Mouse (Mus musculus) MEL (cell line): ENCODE results near the gene Wasf2. TPM values are rescaled to one million over a fixed set of nuclear protein-coding genes. Genes with fewer than 3 reads are reported as not detected.
A peak's percentile ranks its signal among the peaks of the same experiment; 100 is the strongest.

Experiments used
- DNase-seq: peaks from one replicate; pipeline ENCODE4 v3.0.0; 2011; ENCODE audit warnings: low read depth, low spot score
- H3K27ac ChIP-seq: 2 replicates; pipeline ENCODE4 v1.5.1; 2012; ENCODE audit warnings: low read depth, mild to moderate bottlenecking, control low read depth, low read length, moderate library complexity; ENCODE audit not compliant: control insufficient read depth
- H3K27me3 ChIP-seq, 2 experiments: fragments of 150-350 bp in 1 of 2; sonication (generic) in 1 of 2; 2 replicates each; pipeline ENCODE4 v1.6.1; 2012; ENCODE audit warnings: low read length in 2 of 2, mild to moderate bottlenecking in 2 of 2, improper control_type of control experiment in 1 of 2, moderate library complexity in 1 of 2; ENCODE audit not compliant: insufficient read depth in 2 of 2, control insufficient read depth in 1 of 2
- H3K36me3 ChIP-seq, 2 experiments: 2 replicates each; pipeline ENCODE4 v1.6.1; 2012 to 2014; ENCODE audit warnings: low read length in 2 of 2, improper control_type of control experiment in 1 of 2, inconsistent platforms in 1 of 2, mild to moderate bottlenecking in 1 of 2; ENCODE audit not compliant: insufficient read depth in 2 of 2, control insufficient read depth in 1 of 2
- H3K4me1 ChIP-seq, 2 experiments: fragments of 150-350 bp in 1 of 2; sonication (generic) in 1 of 2; 2 replicates each; pipeline ENCODE4 v1.6.1; 2012; ENCODE audit warnings: low read length in 2 of 2, improper control_type of control experiment in 1 of 2, mild to moderate bottlenecking in 1 of 2; ENCODE audit not compliant: insufficient read depth in 2 of 2, control insufficient read depth in 1 of 2
- H3K4me3 ChIP-seq, 2 experiments: fragments of 150-350 bp in 1 of 2; sonication (generic) in 1 of 2; 2 replicates each; pipeline ENCODE4 v1.5.1; 2012; ENCODE audit warnings: low read depth in 2 of 2, low read length in 2 of 2, mild to moderate bottlenecking in 2 of 2, moderate library complexity in 2 of 2, control low read depth in 1 of 2, improper control_type of control experiment in 1 of 2; ENCODE audit not compliant: control insufficient read depth in 1 of 2, insufficient read depth in 1 of 2
- H3K79me2 ChIP-seq: 2 replicates; pipeline ENCODE4 v1.6.1; 2012; ENCODE audit warnings: mild to moderate bottlenecking, low read length, moderate library complexity; ENCODE audit not compliant: control insufficient read depth, poor library complexity, insufficient read depth
- H3K9ac ChIP-seq: 2 replicates; pipeline ENCODE4 v1.6.1; 2012; ENCODE audit warnings: low read depth, mild to moderate bottlenecking, control low read depth, low read length, moderate library complexity; ENCODE audit not compliant: control insufficient read depth, poor library complexity, severe bottlenecking
- H3K9me3 ChIP-seq: fragments of 150-350 bp; sonication (generic); replicated peaks from 2 replicates; pipeline ENCODE4 v1.6.1; 2012; ENCODE audit warnings: mild to moderate bottlenecking, low read length, improper control_type of control experiment, moderate library complexity; ENCODE audit not compliant: insufficient read depth
- BHLHE40 ChIP-seq: IDR thresholded peaks from 2 replicates; pipeline ENCODE4 v1.6.1; 2012; ENCODE audit warnings: low read depth, mild to moderate bottlenecking, inconsistent platforms, low read length, improper control_type of control experiment, borderline replicate concordance
- CHD1 ChIP-seq: IDR thresholded peaks from 2 replicates; pipeline ENCODE4 v1.6.1; 2012; ENCODE audit warnings: low read depth, mild to moderate bottlenecking, inconsistent platforms, low read length, improper control_type of control experiment
- GATA1 ChIP-seq: IDR thresholded peaks from 2 replicates; pipeline ENCODE4 v1.6.1; 2011; ENCODE audit warnings: low read depth, low read length, improper control_type of control experiment
- MAX ChIP-seq: IDR thresholded peaks from 2 replicates; pipeline ENCODE4 v1.6.1; 2011; ENCODE audit warnings: low read length, improper control_type of control experiment
- MEF2A ChIP-seq: IDR thresholded peaks from 2 replicates; pipeline ENCODE4 v1.6.1; 2014; ENCODE audit warnings: low read depth, mild to moderate bottlenecking, inconsistent platforms, low read length, improper control_type of control experiment; ENCODE audit not compliant: poor library complexity, insufficient replicate concordance, severe bottlenecking; ENCODE audit errors: extremely low read depth
- MYB ChIP-seq: IDR thresholded peaks from 2 replicates; pipeline ENCODE4 v1.6.1; 2011; ENCODE audit warnings: mild to moderate bottlenecking, low read depth, low read length, improper control_type of control experiment
- MYC ChIP-seq: IDR thresholded peaks from 2 replicates; pipeline ENCODE4 v1.6.1; 2011; ENCODE audit warnings: low read depth, mild to moderate bottlenecking, low read length, improper control_type of control experiment, moderate library complexity
- POLR2A ChIP-seq, 2 experiments: IDR thresholded peaks; 2 replicates each; pipeline ENCODE4 v1.6.1; 2011 to 2012; ENCODE audit warnings: low read length in 2 of 2, mild to moderate bottlenecking in 2 of 2, control low read depth in 1 of 2, improper control_type of control experiment in 1 of 2, low read depth in 1 of 2, moderate library complexity in 1 of 2; ENCODE audit not compliant: control insufficient read depth in 1 of 2, insufficient read depth in 1 of 2, poor library complexity in 1 of 2
- POLR2AphosphoS2 ChIP-seq: IDR thresholded peaks from 2 replicates; pipeline ENCODE4 v1.6.1; 2011; ENCODE audit warnings: low read length, improper control_type of control experiment
- POLR2AphosphoS5 ChIP-seq: IDR thresholded peaks from 2 replicates; pipeline ENCODE4 v1.6.1; 2012; ENCODE audit warnings: low read depth, borderline replicate concordance, mild to moderate bottlenecking, inconsistent platforms, low read length, moderate library complexity, mixed read lengths
- SMC3 ChIP-seq: IDR thresholded peaks from 2 replicates; pipeline ENCODE4 v1.6.1; 2011; ENCODE audit warnings: low read depth, low read length, improper control_type of control experiment
- TAL1 ChIP-seq: IDR thresholded peaks from 2 replicates; pipeline ENCODE4 v1.6.1; 2012; ENCODE audit warnings: mild to moderate bottlenecking, inconsistent platforms, low read length, moderate library complexity, mixed read lengths
- ZNF384 ChIP-seq: IDR thresholded peaks from 2 replicates; pipeline ENCODE4 v1.6.1; 2012; ENCODE audit warnings: low read depth, mild to moderate bottlenecking, inconsistent platforms, low read length, improper control_type of control experiment
- polyA plus RNA-seq, 2 experiments: library from polyadenylated mRNA; stranded (reverse) in 1 of 2; unstranded in 1 of 2; fragments of >175 nt in 1 of 2; fragments of >200 nt in 1 of 2; gene quantifications; 2 replicates each; pipeline versions ENCODE4 v1.2.1 to v1.2.4; 2012; ENCODE audit warnings: low replicate concordance in 2 of 2, low read depth in 1 of 2; ENCODE audit not compliant: insufficient read length in 2 of 2, insufficient read depth in 1 of 2, missing spikeins in 1 of 2
- total RNA-seq: library from RNA; depleted of rRNA; stranded (reverse); fragments of 300-350 nt; gene quantifications from 2 replicates; pipeline ENCODE4 v1.2.3, GENCODE M21; 2012

Wasf2 gene
- total and polyA plus RNA-seq, 3 experiments: 16.4 to 53.7 TPM; not detected in 1

- Histone ChIP-seq H3K4me1 (peaks cover 0 to 5% of the 10 kb centered on the region in 2 experiments; a peak in 2 of 4 replicates), H3K79me2 (no peaks in the 10 kb centered on the region), H3K9me3 (no peaks in the 10 kb centered on the region), H3K27ac (no peak overlapping the region)
- DNase-seq: no peak
- TF ChIP-seq MEF2A (no peak), MYB (no peak), BHLHE40 (no peak), CHD1 (no peak), MYC (no peak), POLR2A (IDR thresholded peaks at IDR 0.05; ENCODE audit: control insufficient read depth in 1 of 2, insufficient read depth in 1 of 2, low read depth in 1 of 2, low read length in 2 of 2, poor library complexity in 1 of 2) (no peak), TAL1 (no peak), MAX (no peak), POLR2AphosphoS2 (no peak), GATA1 (no peak), SMC3 (no peak)
- TF ChIP-seq, all 39 proteins: peak for 0
- Histone ChIP-seq H3K27me3 (peaks cover 0 to 1% of the 10 kb centered on the region in 2 experiments; a peak in 1 of 4 replicates), H3K9ac (no peak overlapping the region), H3K4me3 (no peak overlapping the region), H3K36me3 (0 out of 4 replicates have a peak, but pooled peaks cover 0 to 2% of the 10 kb centered on the region in 2 experiments)
Measured at GRCm38 (mm10) chr4:133116756-133117470, 13.4 kb upstream of the Wasf2 start.

DNA sequence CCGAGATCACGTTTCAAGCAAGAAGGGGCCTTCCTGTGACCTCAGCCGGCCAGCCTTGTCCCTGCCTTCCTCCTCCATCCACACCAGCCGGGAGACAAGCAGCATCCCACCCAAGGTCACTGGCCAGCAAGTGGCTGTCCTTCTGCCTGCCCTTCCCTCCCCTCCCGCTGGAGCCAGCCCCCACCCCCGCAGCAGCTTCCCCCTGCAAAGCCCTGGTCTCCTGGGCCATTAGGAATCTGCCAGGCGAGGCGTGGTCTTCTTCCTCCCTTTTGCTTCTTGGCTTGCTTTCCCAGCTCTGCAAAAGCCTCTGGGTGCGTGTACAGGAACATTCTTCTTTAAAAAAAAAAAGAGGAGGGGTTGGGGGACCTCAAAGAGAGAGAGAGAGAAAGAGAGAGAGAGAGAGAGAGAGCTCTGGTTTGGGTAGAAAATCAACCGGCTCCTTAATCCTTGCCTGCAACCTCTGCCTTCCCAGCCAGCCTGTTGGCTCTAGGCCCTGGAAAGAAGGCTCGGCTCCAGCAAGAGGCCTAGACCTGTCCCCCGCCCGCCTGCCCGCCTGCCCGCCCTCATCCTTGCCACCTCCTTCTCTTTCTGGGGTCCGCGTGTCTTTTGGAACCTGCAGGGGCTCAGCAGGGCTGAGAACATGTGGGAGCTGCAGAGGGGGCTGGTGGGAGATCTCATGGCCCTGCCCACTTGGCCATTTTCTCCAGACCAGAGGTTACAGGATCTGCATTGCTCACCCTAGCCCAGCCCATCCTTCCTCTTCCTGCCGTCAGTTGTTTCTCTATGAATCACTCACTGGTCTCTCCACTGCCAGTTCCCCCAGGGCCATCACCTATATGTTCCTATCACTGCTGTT lies 12.5 kb upstream of the Wasf2 start:
- H3K27ac ChIP-seq: no peak overlapping the region
- peak overlapping the region; percentile 55 for H3K9ac ChIP-seq
- H3K4me3 ChIP-seq: peak overlapping the region in 1 of 2 experiments; percentile 35; a peak in 2 of 4 replicates
- 0 out of 4 replicates have a peak, but pooled peaks cover 0 to 2% of the 10 kb centered on the region in 2 experiments for H3K36me3 ChIP-seq
- H3K4me1 ChIP-seq: peaks cover 0 to 9% of the 10 kb centered on the region in 2 experiments; a peak in 2 of 4 replicates
- no peaks in the 10 kb centered on the region for H3K79me2 ChIP-seq
- DNase-seq: peak; percentile 37
- no peaks in the 10 kb centered on the region for H3K9me3 ChIP-seq
- H3K27me3 ChIP-seq: peaks cover 0 to 1% of the 10 kb centered on the region in 2 experiments; a peak in 1 of 4 replicates
- no peak for TF ChIP-seq POLR2AphosphoS5
- TF ChIP-seq ZNF384: peak; percentile 30; the same call in 1 of the 2 replicates
